ENCODE assay signal across 10 mouse cellular contexts in genomic region chr6:83142211-83142731, GRCm38 (mm10). TPM values are rescaled to one million over a fixed set of nuclear protein-coding genes. Genes with fewer than 3 reads are reported as not detected.
A peak's percentile ranks its signal among the peaks of the same experiment; 100 is the strongest.
DNase-seq lines count a peak whose midpoint lies in the region; ATAC-seq lines count a peak whose summit lies in the region.
"Had no signal": no experiment of that assay in that cellular context is flagged by ENCODE, and none has a peak within 500 bp of the region (broad histone marks: within the 10 kb centered on the region; RNA-seq: fewer than 3 reads in every experiment).

No protein-coding gene starts in this region.

- peak overlapping the region; percentile 38 for H3K4me3 ChIP-seq in embryonic facial prominence, embryonic 13.5 days
- H3K4me3 ChIP-seq in hindbrain, embryonic 13.5 days: peak overlapping the region; percentile 41
- peak overlapping the region; percentile 30 for H3K4me3 ChIP-seq in liver, embryonic 12.5 days

- no peak overlapping the region for H3K27ac ChIP-seq in embryonic facial prominence, embryonic 13.5 days
- H3K27ac ChIP-seq in hindbrain, embryonic 13.5 days: no peak overlapping the region; the same call in 1 of the 2 replicates
- H3K27ac ChIP-seq in liver, embryonic 12.5 days: no peak overlapping the region

- peak; percentile 74 for DNase-seq in layer of hippocampus, adult 11-12 months (ENCODE audit: low spot score)
- DNase-seq in layer of hippocampus, adult 9-10 months (ENCODE audit: low spot score): no peak
- DNase-seq in right cerebral cortex, adult 18-20 months: peak; percentile 80
- no peak for DNase-seq in thymus, postnatal 10 days (ENCODE audit: low spot score in 2 of 2)
- DNase-seq in gastrocnemius, adult 18-20 months (ENCODE audit: low spot score): no peak

- H3K4me1 ChIP-seq in embryonic facial prominence, embryonic 13.5 days: peaks cover 53% of the 10 kb centered on the region
- H3K4me1 ChIP-seq in hindbrain, embryonic 13.5 days (replicated peaks): peaks cover 39% of the 10 kb centered on the region
- peaks cover 48% of the 10 kb centered on the region for H3K4me1 ChIP-seq in liver, embryonic 12.5 days

- H3K36me3 ChIP-seq in embryonic facial prominence, embryonic 13.5 days: peaks cover 15% of the 10 kb centered on the region
- peaks cover 1% of the 10 kb centered on the region; the same call in 1 of the 2 replicates for H3K36me3 ChIP-seq in hindbrain, embryonic 13.5 days
- peaks cover 3% of the 10 kb centered on the region; the same call in 1 of the 2 replicates for H3K36me3 ChIP-seq in liver, embryonic 12.5 days

- H3K9me3 ChIP-seq in embryonic facial prominence, embryonic 13.5 days: no peaks in the 10 kb centered on the region
- H3K9me3 ChIP-seq in hindbrain, embryonic 13.5 days: no peaks in the 10 kb centered on the region
- H3K9me3 ChIP-seq in liver, embryonic 12.5 days (replicated peaks): no peaks in the 10 kb centered on the region

- H3K4me2 ChIP-seq in embryonic facial prominence, embryonic 13.5 days: peak overlapping the region; percentile 73
- H3K4me2 ChIP-seq in hindbrain, embryonic 13.5 days: peak overlapping the region; percentile 71
- peak overlapping the region; percentile 56 for H3K4me2 ChIP-seq in liver, embryonic 12.5 days

- H3K9ac ChIP-seq in embryonic facial prominence, embryonic 13.5 days: peak overlapping the region; percentile 72
- H3K9ac ChIP-seq in hindbrain, embryonic 13.5 days: peak overlapping the region; percentile 75
- H3K9ac ChIP-seq in liver, embryonic 12.5 days: 0 out of 2 replicates have a peak overlapping the region, but pooled peaks have one; percentile 5

- 3% methylated on average over 41 of the region's 41 CpGs for WGBS in embryonic facial prominence, embryonic 13.5 days
- 2% methylated on average over 41 of the region's 41 CpGs for WGBS in hindbrain, embryonic 13.5 days
- 4% methylated on average over 41 of the region's 41 CpGs for WGBS in liver, embryonic 12.5 days (ENCODE audit: insufficient replicate concordance)

- H3K27me3 ChIP-seq in embryonic facial prominence, embryonic 13.5 days: no peaks in the 10 kb centered on the region
- no peaks in the 10 kb centered on the region for H3K27me3 ChIP-seq in hindbrain, embryonic 13.5 days
- H3K27me3 ChIP-seq in liver, embryonic 12.5 days (replicated peaks): peaks cover 59% of the 10 kb centered on the region
- H3K27me3 ChIP-seq: Patski had no signal

- no peak for ATAC-seq in embryonic facial prominence, embryonic 13.5 days (ENCODE audit: insufficient number of reproducible peaks, insufficient read depth, low FRiP score, low TSS enrichment, low read depth)
- no peak; the same call in 1 of the 2 replicates for ATAC-seq in hindbrain, embryonic 13.5 days (ENCODE audit: low FRiP score)
- no peak for ATAC-seq in liver, embryonic 12.5 days
- ATAC-seq: Patski had no signal

RNA-seq across cellular contexts. Expression of gene Rtkn, which starts 7.0 kb away (rescaled TPM):
- 46.7 and 51.8 TPM in 2 replicates for polyA plus RNA-seq in embryonic facial prominence, embryonic 13.5 days (2015; fragmentation: Nextera tagmentation; extraction: Ambion mirVana)
- 15.9 and 16.6 TPM in 2 replicates for polyA plus RNA-seq in hindbrain, embryonic 13.5 days (2015; fragmentation: Nextera tagmentation; extraction: Ambion mirVana)
- 11.8 and 12.6 TPM in 2 replicates for polyA plus RNA-seq in liver, embryonic 12.5 days (2016; fragmentation: Nextera tagmentation; extraction: Ambion mirVana)
- total RNA-seq in gastrocnemius, adult 18-20 months (2021): 10 to 100 TPM in 1 of 2 experiments, 1 to 10 TPM in 1; 9.3 to 11.7 TPM

RNA-seq across cellular contexts. Expression of gene Wdr54, which starts 13.9 kb away (rescaled TPM):
- 7.1 and 7.9 TPM in 2 replicates for polyA plus RNA-seq in embryonic facial prominence, embryonic 13.5 days (2015; fragmentation: Nextera tagmentation; extraction: Ambion mirVana)
- polyA plus RNA-seq in hindbrain, embryonic 13.5 days (2015; fragmentation: Nextera tagmentation; extraction: Ambion mirVana): 15.2 and 15.5 TPM in 2 replicates
- polyA plus RNA-seq in liver, embryonic 12.5 days (2016; fragmentation: Nextera tagmentation; extraction: Ambion mirVana): 0.81 and 1.1 TPM in 2 replicates
- total RNA-seq in gastrocnemius, adult 18-20 months (2021): 1 to 10 TPM; 1.2 to 1.9 TPM

RNA-seq across cellular contexts. Expression of gene 1700003E16Rik, which starts 13.9 kb away (rescaled TPM):
- polyA plus RNA-seq in embryonic facial prominence, embryonic 13.5 days (2015; fragmentation: Nextera tagmentation; extraction: Ambion mirVana): 2.0 and 2.8 TPM in 2 replicates
- polyA plus RNA-seq in hindbrain, embryonic 13.5 days (2015; fragmentation: Nextera tagmentation; extraction: Ambion mirVana): 4.3 and 6.0 TPM in 2 replicates
- 0.19 and 0.35 TPM in 2 replicates for polyA plus RNA-seq in liver, embryonic 12.5 days (2016; fragmentation: Nextera tagmentation; extraction: Ambion mirVana)
- under 1 TPM in 1 of 2 experiments, not detected in 1; 0.14 TPM for total RNA-seq in gastrocnemius, adult 18-20 months (2021)
- total RNA-seq: gastrocnemius, postnatal 4 days had no signal

RNA-seq across cellular contexts. Expression of gene Ino80b, which starts 17.0 kb away (rescaled TPM):
- 13.2 and 13.9 TPM in 2 replicates for polyA plus RNA-seq in embryonic facial prominence, embryonic 13.5 days (2015; fragmentation: Nextera tagmentation; extraction: Ambion mirVana)
- polyA plus RNA-seq in hindbrain, embryonic 13.5 days (2015; fragmentation: Nextera tagmentation; extraction: Ambion mirVana): 13.4 and 14.1 TPM in 2 replicates
- polyA plus RNA-seq in liver, embryonic 12.5 days (2016; fragmentation: Nextera tagmentation; extraction: Ambion mirVana): 12.1 and 13.0 TPM in 2 replicates
- total RNA-seq in gastrocnemius, adult 18-20 months (2021): 10 to 100 TPM; 15.6 to 15.7 TPM

RNA-seq across cellular contexts. Expression of gene Wbp1, which starts 20.9 kb away (rescaled TPM):
- 144 and 172 TPM in 2 replicates for polyA plus RNA-seq in embryonic facial prominence, embryonic 13.5 days (2015; fragmentation: Nextera tagmentation; extraction: Ambion mirVana)
- polyA plus RNA-seq in hindbrain, embryonic 13.5 days (2015; fragmentation: Nextera tagmentation; extraction: Ambion mirVana): 216 and 227 TPM in 2 replicates
- polyA plus RNA-seq in liver, embryonic 12.5 days (2016; fragmentation: Nextera tagmentation; extraction: Ambion mirVana): 35.0 and 37.9 TPM in 2 replicates
- 10 to 100 TPM; 46.4 to 46.7 TPM for total RNA-seq in gastrocnemius, adult 18-20 months (2021)

Comparison
In these comparisons a context has a peak if more than half of its experiments do, and no peak if none do; other contexts are left out.
1. DNase-seq: peak in layer of hippocampus, adult 11-12 months (single experiment) and right cerebral cortex, adult 18-20 months (single experiment); none in layer of hippocampus, adult 9-10 months (single experiment), thymus, postnatal 10 days (0 of 2) and gastrocnemius, adult 18-20 months (single experiment).
2. H3K9ac ChIP-seq: peak in every context shown above with its lines; median percentile 75 in hindbrain, embryonic 13.5 days; 72 in embryonic facial prominence, embryonic 13.5 days; 5 in liver, embryonic 12.5 days.
3. Peak in every context shown above with its lines, with median percentiles within 50 percentile points of each other: H3K4me2 ChIP-seq and H3K4me3 ChIP-seq.